Mouse (Mus musculus) brain, embryonic 14.5 days (tissue): ENCODE measurements around the gene Mctp2. TPM values are rescaled to one million over a fixed set of nuclear protein-coding genes. Genes with fewer than 3 reads are reported as not detected.

Experiments used
- DNase-seq: peaks from one replicate; pipeline ENCODE4 v3.0.0-alpha.2; 2011; ENCODE audit warnings: low read depth
- CTCF ChIP-seq: fragments of 200-500 bp; IDR thresholded peaks from 2 replicates; pipeline ENCODE4 v1.5.1; 2012; ENCODE audit warnings: inconsistent platforms, mild to moderate bottlenecking, moderate library complexity, borderline replicate concordance; ENCODE audit not compliant: insufficient read depth, insufficient read length; ENCODE audit errors: extremely low read depth
- POLR2A ChIP-seq: fragments of 200-500 bp; IDR thresholded peaks from 2 replicates; pipeline ENCODE4 v1.6.1; 2012; ENCODE audit warnings: mild to moderate bottlenecking, inconsistent platforms, borderline replicate concordance; ENCODE audit not compliant: poor library complexity, insufficient read depth, insufficient read length, severe bottlenecking; ENCODE audit errors: extremely low read depth
- polyA plus RNA-seq: library from polyadenylated mRNA; depleted of rRNA; stranded (reverse); fragments of >200 nt; gene quantifications from 2 replicates; pipeline ENCODE4 v1.2.3, GENCODE M21; 2012

Gene Mctp2
- polyA plus RNA-seq, 1 experiment = 0.36 TPM

- DNase-seq = no peak
- no peak for TF ChIP-seq POLR2A
- TF ChIP-seq CTCF = no peak
These were observed 437 bp downstream of the Mctp2 start for GRCm38 (mm10) chr7:72305971-72306370.

- TF ChIP-seq CTCF (no peak), POLR2A (no peak)
- no peak for DNase-seq
These were observed 4.7 kb downstream of the Mctp2 start for GRCm38 (mm10) chr7:72301667-72302066.

- TF ChIP-seq POLR2A = no peak
- no peak for TF ChIP-seq CTCF
- DNase-seq = no peak
These were observed 6.7 kb downstream of the Mctp2 start for GRCm38 (mm10) chr7:72299726-72300125.

GRCm38 (mm10) chr7:72297013-72297412 lies 9.4 kb downstream of the Mctp2 start:
- no peak for DNase-seq
- TF ChIP-seq POLR2A (no peak), CTCF (no peak)

- TF ChIP-seq CTCF = no peak
- TF ChIP-seq POLR2A = no peak
- DNase-seq = peak; percentile 51
These were observed 10.2 kb downstream of the Mctp2 start for GRCm38 (mm10) chr7:72296171-72296570.

- TF ChIP-seq POLR2A (no peak), CTCF (no peak)
- no peak for DNase-seq
These were observed 11.5 kb downstream of the Mctp2 start for GRCm38 (mm10) chr7:72294886-72295285.

GRCm38 (mm10) chr7:72293784-72294538 lies 12.4 kb downstream of the Mctp2 start:
- TF ChIP-seq POLR2A = no peak
- TF ChIP-seq CTCF = no peak
- no peak for DNase-seq

- no peak for TF ChIP-seq CTCF
- TF ChIP-seq POLR2A = no peak
- DNase-seq = no peak
These were observed 14.0 kb downstream of the Mctp2 start for GRCm38 (mm10) chr7:72292232-72292913.

- no peak for TF ChIP-seq CTCF
- TF ChIP-seq POLR2A = no peak
- DNase-seq = no peak
These were observed 25.7 kb downstream of the Mctp2 start for GRCm38 (mm10) chr7:72280721-72281120.

GRCm38 (mm10) chr7:72278412-72278811 lies 28.0 kb downstream of the Mctp2 start:
- no peak for TF ChIP-seq POLR2A
- TF ChIP-seq CTCF = no peak
- DNase-seq = no peak

GRCm38 (mm10) chr7:72275513-72275912 lies 30.9 kb downstream of the Mctp2 start:
- TF ChIP-seq CTCF (no peak), POLR2A (no peak)
- DNase-seq = no peak

- DNase-seq = no peak
- TF ChIP-seq CTCF (no peak), POLR2A (no peak)
These were observed 34.9 kb downstream of the Mctp2 start for GRCm38 (mm10) chr7:72271546-72271945.
